Mouse (Mus musculus) kidney, postnatal 0 days (tissue): ENCODE data around the gene Zfp609. TPM values are rescaled to one million over a fixed set of nuclear protein-coding genes. Genes with fewer than 3 reads are reported as not detected.

Experiments used
- ATAC-seq: fragments of 200-750 bp; cut with Nextera tagmentation; replicated peaks from 2 replicates; pipeline ENCODE4 v1.8.0; 2017; ENCODE audit warnings: low read depth, moderate number of reproducible peaks, moderate TSS enrichment, moderate library complexity; ENCODE audit not compliant: low FRiP score
- DNase-seq: peaks from one replicate; pipeline ENCODE4 v3.0.0-alpha.2; 2016; ENCODE audit warnings: low spot score
- H3K27ac ChIP-seq: fragments of 300-500 bp; sonication (generic); 2 replicates; pipeline ENCODE4 v1.5.1; 2014; ENCODE audit warnings: mild to moderate bottlenecking
- H3K27me3 ChIP-seq: fragments of 300-500 bp; sonication (generic); 2 replicates; pipeline ENCODE4 v1.6.1; 2014; ENCODE audit warnings: low read length, mixed read lengths; ENCODE audit not compliant: insufficient read depth
- H3K36me3 ChIP-seq: fragments of 300-500 bp; sonication (generic); 2 replicates; pipeline ENCODE4 v1.6.1; 2014; ENCODE audit warnings: low read length, mixed read lengths; ENCODE audit not compliant: insufficient read depth
- H3K4me1 ChIP-seq: fragments of 300-500 bp; sonication (generic); replicated peaks from 2 replicates; pipeline ENCODE4 v1.6.1; 2014; ENCODE audit warnings: antibody characterized with exemption, low read length, mixed read lengths; ENCODE audit not compliant: insufficient read depth
- H3K4me2 ChIP-seq: fragments of 300-500 bp; sonication (generic); 2 replicates; pipeline ENCODE4 v1.6.1; 2014; ENCODE audit warnings: mild to moderate bottlenecking, low read length, moderate library complexity, mixed read lengths
- H3K4me3 ChIP-seq: fragments of 300-500 bp; sonication (generic); replicated peaks from 2 replicates; pipeline ENCODE4 v1.5.1; 2014; ENCODE audit warnings: low read depth, low read length
- H3K9ac ChIP-seq: fragments of 300-500 bp; sonication (generic); 2 replicates; pipeline ENCODE4 v1.6.1; 2014; ENCODE audit warnings: low read depth, low read length
- H3K9me3 ChIP-seq: fragments of 300-500 bp; sonication (generic); replicated peaks from 2 replicates; pipeline ENCODE4 v1.6.1; 2016; ENCODE audit warnings: low read length, inconsistent platforms, mixed read lengths
- CTCF ChIP-seq: IDR thresholded peaks from 2 replicates; pipeline ENCODE4 v1.5.1; 2016; ENCODE audit warnings: antibody characterized with exemption, low read depth, mild to moderate bottlenecking, moderate library complexity
- WGBS: fragments of 180-500 bp; shearing (Covaris S2); extraction: QIAGEN DNeasy Blood & Tissue Kit; methylation state at CpG from one replicate; pipeline ENCODE4 v1.1.7; 2014; 5-methylcytosine and 5-hydroxymethylcytosine counted together
- polyA plus RNA-seq: library from polyadenylated mRNA; unstranded; fragments of >200 nt; fragmentation: Nextera tagmentation; extraction: Ambion mirVana; gene quantifications from 2 replicates; pipeline ENCODE4 v1.2.1, GENCODE M21; 2015

Gene Zfp609
- polyA plus RNA-seq = 4.1 and 5.0 TPM in 2 replicates

GRCm38 (mm10) chr9:65827344-65828015 lies at the start of gene Zfp609:
TSS of gene Zfp609 (minus strand) at chr9:65827564.
- no peaks in the 10 kb centered on the region for H3K27me3 ChIP-seq
- H3K4me2 ChIP-seq = peak within 1 kb of the TSS; percentile 78
- under 1% methylated on average over 53 of the region's 76 CpGs for WGBS
- H3K9ac ChIP-seq = peak within 1 kb of the TSS; percentile 98
- no peak for TF ChIP-seq CTCF
- no peaks in the 10 kb centered on the region for H3K36me3 ChIP-seq
- DNase-seq (peak; percentile 98), ATAC-seq (peak; percentile 91)
- peak within 1 kb of the TSS; percentile 99 for H3K27ac ChIP-seq
- peak within 1 kb of the TSS; percentile 97 for H3K4me3 ChIP-seq
- no peaks in the 10 kb centered on the region for H3K9me3 ChIP-seq
- peaks cover 27% of the 10 kb centered on the region for H3K4me1 ChIP-seq

DNA sequence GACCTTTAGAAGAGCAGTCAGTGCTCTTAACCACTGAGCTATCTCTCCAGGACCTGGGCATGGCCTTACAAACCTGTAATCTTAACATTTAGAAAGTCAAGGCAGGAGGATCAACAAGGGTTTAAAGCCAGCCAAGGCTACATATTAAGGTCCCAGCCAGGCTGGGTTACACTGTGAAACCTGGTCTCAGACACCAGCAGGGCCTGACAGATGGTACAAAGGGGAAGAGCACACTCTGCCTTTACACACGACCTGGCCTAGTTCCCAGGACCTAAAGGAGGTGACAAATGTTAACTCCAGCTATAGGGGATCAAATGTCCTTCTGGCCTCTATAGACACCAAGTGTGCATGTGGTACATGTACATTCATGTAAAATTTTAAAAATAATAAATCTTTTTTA lies 32.3 kb upstream of the Zfp609 start:
- H3K4me1 ChIP-seq = no peaks in the 10 kb centered on the region
- H3K27me3 ChIP-seq = no peaks in the 10 kb centered on the region
- H3K27ac ChIP-seq = no peak overlapping the region
- 23% methylated on average over 1 of the region's 1 CpGs for WGBS
- DNase-seq (no peak), ATAC-seq (no peak)
- H3K9ac ChIP-seq = no peak overlapping the region
- H3K4me3 ChIP-seq = no peak overlapping the region
- no peak for TF ChIP-seq CTCF
- peaks cover 25% of the 10 kb centered on the region for H3K36me3 ChIP-seq
- no peaks in the 10 kb centered on the region for H3K9me3 ChIP-seq
- no peak overlapping the region for H3K4me2 ChIP-seq

DNA sequence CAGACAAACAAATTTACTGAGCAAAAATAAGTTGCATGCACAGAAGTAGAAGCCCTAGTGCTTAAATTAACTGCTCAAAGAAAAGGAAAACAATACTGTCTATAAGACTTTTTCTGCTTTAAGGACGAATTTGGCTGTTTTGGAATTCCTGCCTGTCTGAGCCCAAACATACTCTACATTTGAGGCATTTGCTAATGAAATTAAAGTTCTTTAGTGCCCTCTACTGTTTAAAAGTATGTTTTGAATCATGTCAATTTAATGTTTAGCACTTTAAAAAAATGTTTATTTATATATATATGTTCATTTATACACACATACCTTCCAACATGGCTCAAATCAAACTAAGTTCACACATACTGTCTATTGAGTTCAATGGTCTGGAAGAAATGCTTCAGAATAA lies 22.8 kb upstream of the Zfp609 start:
- H3K9me3 ChIP-seq = no peaks in the 10 kb centered on the region
- no peaks in the 10 kb centered on the region for H3K27me3 ChIP-seq
- H3K27ac ChIP-seq = no peak overlapping the region
- peak; percentile 65 for TF ChIP-seq CTCF
- H3K4me2 ChIP-seq = no peak overlapping the region
- DNase-seq (peak; percentile 86), ATAC-seq (no peak)
- no peak overlapping the region for H3K9ac ChIP-seq
- 7% methylated on average over 1 of the region's 1 CpGs for WGBS
- H3K4me1 ChIP-seq = peaks cover 9% of the 10 kb centered on the region
- H3K4me3 ChIP-seq = no peak overlapping the region
- H3K36me3 ChIP-seq = 0 out of 2 replicates have a peak, but pooled peaks cover under 1% of the 10 kb centered on the region

GRCm38 (mm10) chr9:65848154-65848553 lies 20.8 kb upstream of the Zfp609 start:
- no peak overlapping the region for H3K9ac ChIP-seq
- H3K9me3 ChIP-seq = no peaks in the 10 kb centered on the region
- TF ChIP-seq CTCF = no peak
- H3K36me3 ChIP-seq = no peaks in the 10 kb centered on the region
- no peak overlapping the region for H3K4me3 ChIP-seq
- H3K4me1 ChIP-seq = peaks cover 19% of the 10 kb centered on the region
- H3K4me2 ChIP-seq = no peak overlapping the region
- H3K27ac ChIP-seq = peak overlapping the region; percentile 60
- H3K27me3 ChIP-seq = no peaks in the 10 kb centered on the region
- ATAC-seq (no peak), DNase-seq (peak; percentile 87)

DNA sequence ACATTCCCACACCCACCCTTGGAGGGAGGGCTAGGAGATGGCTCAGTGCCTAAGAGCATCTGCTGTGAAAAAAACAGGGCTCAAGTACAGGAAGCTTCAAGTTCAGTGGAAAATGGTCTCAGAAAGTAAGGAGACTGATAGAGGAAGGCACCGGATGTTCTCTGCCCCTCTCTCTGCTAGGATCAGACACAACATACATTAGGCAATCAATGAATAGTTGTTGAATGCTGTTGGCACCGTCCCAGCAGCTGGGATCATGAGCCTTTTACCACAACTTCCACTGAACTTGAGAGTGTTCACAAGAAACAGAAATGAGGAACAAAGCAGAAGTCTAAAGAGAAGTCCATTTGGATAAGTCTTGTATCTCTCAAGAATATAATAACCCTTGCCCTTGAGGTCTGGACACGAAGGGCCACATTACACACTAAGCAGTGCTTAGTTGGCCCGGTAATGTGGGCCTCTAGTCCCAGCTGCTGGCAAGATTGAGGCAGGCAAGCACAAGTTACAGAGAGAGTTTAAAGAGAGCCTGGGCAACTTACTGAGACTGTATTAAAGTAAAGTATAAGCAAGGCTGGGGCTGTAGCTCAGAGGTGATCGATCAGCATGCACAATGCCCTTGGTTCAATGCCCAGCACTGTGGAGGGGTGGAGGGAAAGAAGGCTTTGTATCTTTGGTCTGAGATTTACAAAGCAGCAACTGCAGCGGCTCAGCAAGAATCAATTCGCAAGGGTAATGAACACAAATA lies 17.2 kb upstream of the Zfp609 start:
- TF ChIP-seq CTCF = no peak
- H3K4me3 ChIP-seq = no peak overlapping the region
- H3K27me3 ChIP-seq = no peaks in the 10 kb centered on the region
- ATAC-seq (no peak), DNase-seq (peak; percentile 41)
- 50% methylated on average over 7 of the region's 7 CpGs for WGBS
- no peak overlapping the region for H3K4me2 ChIP-seq
- H3K9ac ChIP-seq = no peak overlapping the region
- H3K36me3 ChIP-seq = no peaks in the 10 kb centered on the region
- no peaks in the 10 kb centered on the region for H3K9me3 ChIP-seq
- peak overlapping the region; percentile 62; the same call in 1 of the 2 replicates for H3K27ac ChIP-seq
- H3K4me1 ChIP-seq = peaks cover 19% of the 10 kb centered on the region

GRCm38 (mm10) chr9:65839841-65840240 lies 12.5 kb upstream of the Zfp609 start:
- TF ChIP-seq CTCF = no peak
- WGBS = 97% methylated on average over 1 of the region's 1 CpGs
- Histone ChIP-seq H3K4me2 (no peak overlapping the region), H3K27ac (no peak overlapping the region), H3K4me3 (no peak overlapping the region), H3K36me3 (0 out of 2 replicates have a peak, but pooled peaks cover 8% of the 10 kb centered on the region), H3K9ac (no peak overlapping the region), H3K4me1 (peaks cover 7% of the 10 kb centered on the region; the same call in 1 of the 2 replicates), H3K9me3 (no peaks in the 10 kb centered on the region), H3K27me3 (no peaks in the 10 kb centered on the region)
- DNase-seq (no peak), ATAC-seq (no peak)
